Mouse (Mus musculus): ENCODE measurements around the gene 2810006K23Rik.
A peak's percentile ranks its signal among the peaks of the same experiment; 100 is the strongest.
"Not testable (repeated sequence)": the region's sequence is repeated elsewhere in the genome, so short reads cannot be mapped to it uniquely, and the experiment has no call there.

Gene 2810006K23Rik

GRCm38 (mm10) chr5:124350350-124350749 is 22.5 kb downstream of the 2810006K23Rik start:
- peak; percentile 57 to 63 for DNase-seq

- peak; percentile 91 to 95 for DNase-seq
These were observed 23.2 kb downstream of the 2810006K23Rik start for GRCm38 (mm10) chr5:124351111-124351560.

- DNase-seq, result no peak
These were observed 23.7 kb downstream of the 2810006K23Rik start for GRCm38 (mm10) chr5:124351604-124352003.

GRCm38 (mm10) chr5:124352141-124352920 is 24.4 kb downstream of the 2810006K23Rik start:
- peak; percentile 92 to 95 for DNase-seq

- DNase-seq, result peak in 1 of 2 experiments; percentile 78
These were observed 25.3 kb downstream of the 2810006K23Rik start for GRCm38 (mm10) chr5:124353011-124353725.

GRCm38 (mm10) chr5:124353726-124354547 is 26.0 kb downstream of the 2810006K23Rik start:
- DNase-seq, result peak; percentile 68 to 79

GRCm38 (mm10) chr5:124354574-124355424 is 26.9 kb downstream of the 2810006K23Rik start:
- DNase-seq, result peak; percentile 81 to 84

- peak; percentile 50 to 60 for DNase-seq
These were observed 27.6 kb downstream of the 2810006K23Rik start for GRCm38 (mm10) chr5:124355425-124355959.

- no peak for DNase-seq
These were observed 28.8 kb downstream of the 2810006K23Rik start for GRCm38 (mm10) chr5:124356695-124357094.

GRCm38 (mm10) chr5:124359641-124360040 is 31.8 kb downstream of the 2810006K23Rik start:
- no peak for DNase-seq

GRCm38 (mm10) chr5:124362982-124363381 is 35.1 kb downstream of the 2810006K23Rik start, which contains the start of gene Cdk2ap1:
Gene Cdk2ap1, minus strand, starts transcription at chr5:124363082.
- DNase-seq, result not testable (repeated sequence)

GRCm38 (mm10) chr5:124364173-124364918 is 36.5 kb downstream of the 2810006K23Rik start:
- no peak for DNase-seq

GRCm38 (mm10) chr5:124365754-124366153 is 37.9 kb downstream of the 2810006K23Rik start:
- no peak for DNase-seq

- peak in 1 of 2 experiments; percentile 40 for DNase-seq
These were observed 38.8 kb downstream of the 2810006K23Rik start for GRCm38 (mm10) chr5:124366721-124367120.

GRCm38 (mm10) chr5:124374298-124374697 is 46.4 kb downstream of the 2810006K23Rik start:
- no peak for DNase-seq

- DNase-seq, result no peak
These were observed 48.5 kb downstream of the 2810006K23Rik start for GRCm38 (mm10) chr5:124376401-124376800.

- no peak for DNase-seq
These were observed 49.3 kb downstream of the 2810006K23Rik start for GRCm38 (mm10) chr5:124377149-124377548.

- no peak for DNase-seq
These were observed 52.2 kb downstream of the 2810006K23Rik start for GRCm38 (mm10) chr5:124380121-124380520.

GRCm38 (mm10) chr5:124387932-124388331 is 60.0 kb downstream of the 2810006K23Rik start:
- peak; percentile 20 to 28 for DNase-seq

All from cerebellum, postnatal 10 days (tissue).